Mouse (Mus musculus): ENCODE measurements around the gene Lamtor3. TPM values are rescaled to one million over a fixed set of nuclear protein-coding genes. Genes with fewer than 3 reads are reported as not detected.
A peak's percentile ranks its signal among the peaks of the same experiment; 100 is the strongest.

Lamtor3 gene
- total and polyA plus RNA-seq, 3 experiments, result 77.5 to 88.3 TPM; not detected in 1

DNA sequence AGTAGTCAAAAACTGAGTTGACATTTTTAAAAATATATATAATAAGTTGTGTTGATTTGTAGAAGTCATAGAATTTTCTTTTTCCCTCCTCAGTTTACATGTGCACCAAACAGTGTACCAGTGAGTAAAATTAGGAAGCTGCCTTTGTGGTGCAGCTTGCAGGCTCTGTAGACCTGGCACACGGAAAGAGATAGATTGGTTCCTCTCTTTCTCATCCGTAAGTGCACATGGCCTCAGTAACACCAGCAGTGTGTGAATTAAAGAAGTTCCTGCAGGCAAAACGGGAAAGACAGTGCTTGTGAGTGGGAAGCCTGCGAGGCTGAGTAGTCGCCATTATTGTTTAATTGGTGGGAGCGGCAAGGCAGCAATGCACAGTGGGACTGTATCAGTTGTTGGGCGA is 57.1 kb downstream of the Lamtor3 start (continued):
- TF ChIP-seq NELFE (IDR thresholded peaks at IDR 0.05; ENCODE audit: low read depth, low read length), result no peak

DNA sequence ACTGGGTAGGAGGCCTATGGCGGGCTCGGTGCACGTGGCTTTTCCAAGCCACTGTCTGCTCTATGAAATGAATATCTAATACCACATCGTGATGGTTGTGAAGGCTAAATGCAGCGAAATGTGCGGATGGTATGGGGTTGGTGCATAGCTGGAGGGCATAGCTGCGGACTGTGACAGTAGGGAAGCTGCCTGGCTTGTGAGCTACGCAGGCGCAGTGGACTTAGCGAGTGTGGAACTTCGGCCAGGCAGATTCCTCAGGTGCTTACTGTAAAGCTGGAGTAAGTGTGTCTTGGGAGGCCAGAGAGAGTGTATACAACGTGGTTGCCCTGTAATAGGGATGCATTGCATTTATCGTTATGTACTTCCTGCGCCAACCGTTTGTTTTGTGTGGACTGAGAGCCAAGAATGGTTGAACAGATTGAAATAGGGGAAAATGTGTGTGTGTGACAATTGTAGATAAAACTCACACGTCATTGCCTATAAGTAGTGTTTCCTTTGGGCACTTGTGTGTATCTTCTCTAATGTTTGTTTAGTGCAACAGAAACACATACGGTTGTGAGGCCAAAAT is 57.6 kb downstream of the Lamtor3 start:
- peak; percentile 57; the same call in 1 of the 2 replicates for TF ChIP-seq ETS1 (IDR thresholded peaks at IDR 0.05; ENCODE audit: low read depth, low read length)
- TF ChIP-seq GATA1 (IDR thresholded peaks at IDR 0.05; ENCODE audit: low read depth, low read length), result 0 out of 2 replicates have a peak, but pooled peaks have one; percentile 6
- peak; percentile 56; the same call in 1 of the 2 replicates for TF ChIP-seq MAX (IDR thresholded peaks at IDR 0.05; ENCODE audit: low read length)
- no peak for TF ChIP-seq ZMIZ1 (IDR thresholded peaks at IDR 0.05; ENCODE audit: low read depth, low read length)
- TF ChIP-seq TAL1 (IDR thresholded peaks at IDR 0.05; ENCODE audit: low read length), result peak; percentile 39; the same call in 1 of the 2 replicates
- peak; percentile 49; the same call in 1 of the 2 replicates for TF ChIP-seq RCOR1 (IDR thresholded peaks at IDR 0.05; ENCODE audit: low read depth, low read length)
- peak; percentile 38 to 67; a peak in 2 of 4 replicates for TF ChIP-seq EP300 (IDR thresholded peaks at IDR 0.05; ENCODE audit: low read depth in 1 of 2, low read length in 2 of 2)
- TF ChIP-seq MAZ (IDR thresholded peaks at IDR 0.05; ENCODE audit: low read depth, low read length), result no peak
- peak; percentile 48 for DNase-seq (ENCODE audit: low read depth, low spot score)
- Histone ChIP-seq H3K4me3 (ENCODE audit: control insufficient read depth in 1 of 2, insufficient read depth in 1 of 2, low read depth in 2 of 2, low read length in 2 of 2) (no peak overlapping the region), H3K79me2 (ENCODE audit: control insufficient read depth, insufficient read depth, low read length, poor library complexity) (peaks cover 69% of the 10 kb centered on the region), H3K4me1 (ENCODE audit: control insufficient read depth in 1 of 2, insufficient read depth in 2 of 2, low read length in 2 of 2) (peaks cover 42 to 61% of the 10 kb centered on the region in 2 experiments), H3K9me3 (replicated peaks; ENCODE audit: insufficient read depth, low read length) (no peaks in the 10 kb centered on the region), H3K9ac (ENCODE audit: control insufficient read depth, low read depth, low read length, poor library complexity, severe bottlenecking) (peak overlapping the region; percentile 4; the same call in 1 of the 2 replicates), H3K27me3 (ENCODE audit: control insufficient read depth in 1 of 2, insufficient read depth in 2 of 2, low read length in 2 of 2) (no peaks in the 10 kb centered on the region), H3K36me3 (ENCODE audit: control insufficient read depth in 1 of 2, insufficient read depth in 2 of 2, low read length in 2 of 2) (peaks cover 9 to 73% of the 10 kb centered on the region in 2 experiments), H3K27ac (ENCODE audit: control insufficient read depth, low read depth, low read length) (peak overlapping the region; percentile 45)

DNA sequence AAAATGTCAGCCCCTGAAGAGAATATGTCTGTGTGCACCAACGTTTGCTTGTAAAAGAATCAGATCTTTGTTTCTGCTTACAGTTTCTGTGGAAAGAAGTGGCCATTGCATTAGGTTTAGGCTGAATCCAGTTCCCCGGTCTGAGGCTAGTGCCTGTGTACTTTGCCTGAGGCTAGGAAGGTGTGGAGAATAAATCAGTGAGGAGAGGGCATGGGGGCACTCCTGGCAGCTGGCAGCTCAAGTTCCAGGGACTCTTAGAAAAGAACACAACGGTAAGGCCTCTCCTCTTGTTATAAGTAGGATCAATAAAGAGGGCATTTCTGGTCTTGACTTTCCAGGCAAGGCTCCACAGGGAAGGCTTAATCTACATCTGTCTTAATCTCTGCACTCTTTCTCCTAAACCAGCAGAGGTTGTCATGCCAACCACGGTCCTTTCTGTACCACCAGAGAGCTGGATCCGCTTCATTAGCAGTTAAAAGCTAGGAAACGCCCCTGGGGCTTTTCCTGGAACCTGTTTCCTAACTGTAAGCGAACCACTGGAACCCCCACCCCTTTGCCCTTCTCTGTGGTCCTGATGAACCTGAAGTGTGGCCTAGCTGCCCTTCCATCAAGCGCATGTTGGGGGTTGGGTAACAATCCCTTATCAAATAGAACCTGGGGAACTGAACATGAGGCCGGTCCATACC is 58.8 kb downstream of the Lamtor3 start:
- H3K27me3 ChIP-seq (ENCODE audit: control insufficient read depth in 1 of 2, insufficient read depth in 2 of 2, low read length in 2 of 2), result no peaks in the 10 kb centered on the region
- no peak for DNase-seq (ENCODE audit: low read depth, low spot score)
- H3K27ac ChIP-seq (ENCODE audit: control insufficient read depth, low read depth, low read length), result peak overlapping the region; percentile 61
- peaks cover 62% of the 10 kb centered on the region for H3K79me2 ChIP-seq (ENCODE audit: control insufficient read depth, insufficient read depth, low read length, poor library complexity)
- TF ChIP-seq ETS1 (IDR thresholded peaks at IDR 0.05; ENCODE audit: low read depth, low read length), result no peak
- no peak for TF ChIP-seq ELF1 (IDR thresholded peaks at IDR 0.05; ENCODE audit: low read depth, low read length)
- no peak for TF ChIP-seq TCF12 (IDR thresholded peaks at IDR 0.05; ENCODE audit: low read depth, low read length)
- TF ChIP-seq E2F4 (IDR thresholded peaks at IDR 0.05; ENCODE audit: borderline replicate concordance, low read depth, low read length), result no peak
- peaks cover 33 to 53% of the 10 kb centered on the region in 2 experiments for H3K4me1 ChIP-seq (ENCODE audit: control insufficient read depth in 1 of 2, insufficient read depth in 2 of 2, low read length in 2 of 2)
- H3K9me3 ChIP-seq (replicated peaks; ENCODE audit: insufficient read depth, low read length), result no peaks in the 10 kb centered on the region
- H3K36me3 ChIP-seq (ENCODE audit: control insufficient read depth in 1 of 2, insufficient read depth in 2 of 2, low read length in 2 of 2), result peaks cover 9 to 66% of the 10 kb centered on the region in 2 experiments
- H3K9ac ChIP-seq (ENCODE audit: control insufficient read depth, low read depth, low read length, poor library complexity, severe bottlenecking), result peak overlapping the region; percentile 47; the same call in 1 of the 2 replicates
- no peak overlapping the region for H3K4me3 ChIP-seq (ENCODE audit: control insufficient read depth in 1 of 2, insufficient read depth in 1 of 2, low read depth in 2 of 2, low read length in 2 of 2)
